Mouse (Mus musculus) ES-Bruce4 (cell line): ENCODE measurements at regions not wholly inside any gene's neighbourhood (a gene's known extent, or its start where the extent isn't known, plus 50 kb on each side); places are given as distances from the start of the nearest gene placed in this dataset.

Experiments
- H3K27ac ChIP-seq: 2 replicates; pipeline ENCODE4 v1.5.1; 2012; ENCODE audit warnings: low read length, inconsistent platforms; ENCODE audit not compliant: insufficient read depth
- H3K27me3 ChIP-seq: 2 replicates; pipeline ENCODE4 v1.6.1; 2012; ENCODE audit warnings: mild to moderate bottlenecking, low read length, inconsistent platforms; ENCODE audit not compliant: control insufficient read depth, poor library complexity, insufficient read depth, severe bottlenecking
- H3K36me3 ChIP-seq: 2 replicates; pipeline ENCODE4 v1.6.1; 2012; ENCODE audit warnings: inconsistent platforms, mild to moderate bottlenecking, low read length, moderate library complexity; ENCODE audit not compliant: control insufficient read depth, poor library complexity, insufficient read depth, severe bottlenecking
- H3K4me1 ChIP-seq: one replicate; pipeline ENCODE4 v1.8.1; 2011; ENCODE audit warnings: low read length; ENCODE audit not compliant: control insufficient read depth, insufficient read depth
- H3K4me3 ChIP-seq: 2 replicates; pipeline ENCODE4 v1.5.1; 2011; ENCODE audit warnings: low read depth, mild to moderate bottlenecking, low read length
- H3K9ac ChIP-seq: 2 replicates; pipeline ENCODE4 v1.6.1; 2012; ENCODE audit warnings: low read depth, mild to moderate bottlenecking, inconsistent platforms; ENCODE audit not compliant: poor library complexity, severe bottlenecking
- H3K9me3 ChIP-seq: replicated peaks from 2 replicates; pipeline ENCODE4 v1.6.1; 2012; ENCODE audit warnings: mild to moderate bottlenecking, low read length, inconsistent platforms; ENCODE audit not compliant: control insufficient read depth, poor library complexity, insufficient read depth, severe bottlenecking
- CTCF ChIP-seq: IDR thresholded peaks from one replicate; pipeline ENCODE4 v1.8.1; 2011; ENCODE audit warnings: low read depth, low read length
- EP300 ChIP-seq: IDR thresholded peaks from 2 replicates; pipeline ENCODE4 v1.6.1; 2011; ENCODE audit warnings: low read depth, low read length; ENCODE audit not compliant: insufficient read depth
- POLR2A ChIP-seq: IDR thresholded peaks from one replicate; pipeline ENCODE4 v1.8.1; 2011; ENCODE audit warnings: low read length; ENCODE audit not compliant: insufficient read depth

GRCm38 (mm10) chr3:17668839-17669238 is 279.4 kb upstream of the Cypt12 start:
- no peak overlapping the region for H3K9ac ChIP-seq
- no peak overlapping the region for H3K4me3 ChIP-seq
- no peaks in the 10 kb centered on the region for H3K36me3 ChIP-seq
- H3K27ac ChIP-seq, result no peak overlapping the region
- H3K9me3 ChIP-seq, result no peaks in the 10 kb centered on the region
- H3K27me3 ChIP-seq, result no peaks in the 10 kb centered on the region
- no peaks in the 10 kb centered on the region for H3K4me1 ChIP-seq
- TF ChIP-seq POLR2A, result no peak
- no peak for TF ChIP-seq CTCF
- TF ChIP-seq EP300, result no peak
